Mouse (Mus musculus) frontal cortex, postnatal 14 days (tissue): ENCODE measurements around the gene Rps27l.

Experiments
- DNase-seq, 2 experiments: peaks; one replicate each; pipeline ENCODE4 v3.0.0; 2022; ENCODE audit warnings: low spot score in 2 of 2

Rps27l gene

GRCm38 (mm10) chr9:66920488-66921279, 25.2 kb upstream of the Rps27l start:
- no peak for DNase-seq

- no peak for DNase-seq
These were observed 23.8 kb upstream of the Rps27l start for GRCm38 (mm10) chr9:66922076-66922475.

- DNase-seq, result no peak
These were observed 20.0 kb upstream of the Rps27l start for GRCm38 (mm10) chr9:66925853-66926252.

GRCm38 (mm10) chr9:66927696-66928402, 18.0 kb upstream of the Rps27l start:
- DNase-seq, result no peak

- no peak for DNase-seq
These were observed 15.5 kb upstream of the Rps27l start for GRCm38 (mm10) chr9:66930351-66930750.

GRCm38 (mm10) chr9:66933869-66934808, 11.7 kb upstream of the Rps27l start:
- no peak for DNase-seq

- no peak for DNase-seq
These were observed 8.4 kb upstream of the Rps27l start for GRCm38 (mm10) chr9:66937507-66937906.

GRCm38 (mm10) chr9:66938836-66939235, 7.0 kb upstream of the Rps27l start:
- DNase-seq, result no peak

GRCm38 (mm10) chr9:66945161-66945560, 725 bp upstream of the Rps27l start:
- DNase-seq, result no peak

GRCm38 (mm10) chr9:66948536-66948935, 2.6 kb downstream of the Rps27l start:
- DNase-seq, result no peak

- DNase-seq, result no peak
These were observed 6.4 kb downstream of the Rps27l start for GRCm38 (mm10) chr9:66952321-66952720.

- no peak for DNase-seq
These were observed 7.0 kb downstream of the Rps27l start for GRCm38 (mm10) chr9:66952886-66953285.

- no peak for DNase-seq
These were observed 11.6 kb downstream of the Rps27l start for GRCm38 (mm10) chr9:66957451-66957850.

- no peak for DNase-seq
These were observed 15.6 kb downstream of the Rps27l start for GRCm38 (mm10) chr9:66961478-66961877.

- DNase-seq, result no peak
These were observed 21.6 kb downstream of the Rps27l start for GRCm38 (mm10) chr9:66967492-66967891.

GRCm38 (mm10) chr9:66971116-66971515, 25.2 kb downstream of the Rps27l start:
- DNase-seq, result no peak

GRCm38 (mm10) chr9:66974721-66975225, 28.9 kb downstream of the Rps27l start:
- DNase-seq, result peak; percentile 62 to 65

GRCm38 (mm10) chr9:66975239-66975645, 29.4 kb downstream of the Rps27l start, which contains the start of gene Lactb:
Gene Lactb, minus strand, starts transcription at chr9:66975484.
- DNase-seq, result peak; percentile 89 to 95

- DNase-seq, result no peak
These were observed 31.2 kb downstream of the Rps27l start for GRCm38 (mm10) chr9:66977121-66977520.

GRCm38 (mm10) chr9:66977982-66978381, 32.1 kb downstream of the Rps27l start:
- DNase-seq, result no peak

- DNase-seq, result no peak
These were observed 32.6 kb downstream of the Rps27l start for GRCm38 (mm10) chr9:66978468-66978867.

- DNase-seq, result peak in 1 of 2 experiments; percentile 80
These were observed 34.6 kb downstream of the Rps27l start for GRCm38 (mm10) chr9:66980458-66980857.
